Mouse (Mus musculus): ENCODE results near the gene Tom1l2. TPM values are rescaled to one million over a fixed set of nuclear protein-coding genes. Genes with fewer than 3 reads are reported as not detected.

The Tom1l2 gene
- polyA plus RNA-seq, 1 experiment from 2014 or later = 9.0 TPM

DNA sequence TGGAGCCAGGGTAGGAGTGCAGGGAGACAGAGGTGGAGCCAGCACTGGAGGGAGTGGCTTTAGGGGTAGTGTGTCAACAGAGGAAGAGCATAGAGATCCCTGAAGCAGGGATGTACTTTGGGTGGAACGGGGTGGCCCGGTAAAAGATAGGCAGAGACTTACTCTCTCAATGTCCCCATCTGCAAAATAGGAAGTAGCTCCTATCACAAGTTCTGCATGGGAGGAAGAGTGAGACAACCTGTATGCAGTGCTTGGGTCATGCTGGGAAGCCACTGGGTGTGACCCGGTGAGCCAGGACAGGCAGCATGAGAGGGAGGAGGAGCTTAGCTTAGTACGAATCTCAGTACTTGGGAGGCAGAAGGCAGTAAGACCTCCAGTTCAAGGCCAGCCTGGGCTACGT is 6.4 kb upstream of the Tom1l2 start:
- Histone ChIP-seq H3K27ac (replicated peaks; ENCODE audit: low read depth, low read length) (no peak overlapping the region), H3K9ac (replicated peaks; ENCODE audit: low read length) (no peak overlapping the region), H3K9me3 (replicated peaks; ENCODE audit: control insufficient read depth, low read length) (no peaks in the 10 kb centered on the region), H3K4me1 (ENCODE audit: control insufficient read depth, insufficient read depth, low read length) (no peaks in the 10 kb centered on the region), H3K36me3 (replicated peaks; ENCODE audit: control insufficient read depth, insufficient read depth, low read depth, low read length) (no peaks in the 10 kb centered on the region), H3K4me3 (ENCODE audit: low read depth, low read length) (no peak overlapping the region), H3K4me2 (ENCODE audit: low read depth, low read length) (no peak overlapping the region), H3K27me3 (ENCODE audit: control insufficient read depth, insufficient read depth, low read length) (no peaks in the 10 kb centered on the region)
- ATAC-seq (replicated peaks; ENCODE audit: insufficient number of reproducible peaks, low FRiP score, low TSS enrichment, low read depth) (no peak), DNase-seq (ENCODE audit: low spot score) (no peak)
- WGBS = 68% methylated on average over 5 of the region's 5 CpGs

DNA sequence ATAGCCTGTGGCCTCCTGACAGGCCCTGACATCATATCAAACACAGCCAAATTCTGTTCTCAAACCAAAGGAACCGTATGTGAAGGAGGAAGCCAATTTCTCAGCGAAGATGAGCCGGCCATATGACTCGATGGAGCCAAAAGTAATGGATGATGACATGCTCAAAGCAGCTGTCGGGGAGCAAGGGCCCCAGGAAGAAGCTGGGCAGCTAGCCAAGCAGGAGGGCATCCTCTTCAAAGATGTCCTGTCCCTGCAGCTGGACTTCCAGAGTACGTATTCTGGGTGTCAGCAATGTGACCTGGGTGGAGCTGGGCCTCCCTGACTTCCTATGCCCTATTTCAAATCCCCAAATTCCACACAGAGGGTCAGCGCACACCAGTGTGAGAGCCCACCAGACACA is 5.8 kb upstream of the Tom1l2 start:
- Histone ChIP-seq H3K4me3 (ENCODE audit: low read depth, low read length) (no peak overlapping the region), H3K4me1 (ENCODE audit: control insufficient read depth, insufficient read depth, low read length) (no peaks in the 10 kb centered on the region), H3K4me2 (ENCODE audit: low read depth, low read length) (no peak overlapping the region), H3K36me3 (replicated peaks; ENCODE audit: control insufficient read depth, insufficient read depth, low read depth, low read length) (no peaks in the 10 kb centered on the region), H3K9me3 (replicated peaks; ENCODE audit: control insufficient read depth, low read length) (no peaks in the 10 kb centered on the region), H3K27ac (replicated peaks; ENCODE audit: low read depth, low read length) (no peak overlapping the region), H3K27me3 (ENCODE audit: control insufficient read depth, insufficient read depth, low read length) (no peaks in the 10 kb centered on the region), H3K9ac (replicated peaks; ENCODE audit: low read length) (no peak overlapping the region)
- ATAC-seq (replicated peaks; ENCODE audit: insufficient number of reproducible peaks, low FRiP score, low TSS enrichment, low read depth) = no peak
- 80% methylated on average over 7 of the region's 7 CpGs for WGBS
- DNase-seq (ENCODE audit: low spot score) = no peak

DNA sequence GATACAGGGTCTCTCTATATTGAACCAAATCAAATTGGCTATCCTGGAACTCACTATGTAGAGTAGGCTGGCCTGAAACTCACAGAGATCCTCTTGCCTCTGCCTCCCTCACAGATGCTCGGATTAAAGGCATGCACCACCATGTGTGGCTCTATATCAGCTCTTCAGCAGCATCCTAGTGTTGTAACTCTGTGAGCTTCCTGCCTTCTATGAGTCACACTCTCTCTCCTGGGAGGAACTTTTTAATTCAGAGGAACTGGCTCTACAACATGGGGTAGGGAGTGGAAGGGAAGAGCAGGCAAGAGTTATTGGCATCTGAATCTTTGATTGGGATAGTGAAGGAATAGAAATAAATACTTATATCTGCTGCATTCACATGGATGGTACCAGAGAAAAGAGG is 4.4 kb upstream of the Tom1l2 start:
- H3K4me3 ChIP-seq (ENCODE audit: low read depth, low read length) = no peak overlapping the region
- no peak overlapping the region for H3K27ac ChIP-seq (replicated peaks; ENCODE audit: low read depth, low read length)
- 50% methylated on average over 1 of the region's 1 CpGs for WGBS
- H3K9me3 ChIP-seq (replicated peaks; ENCODE audit: control insufficient read depth, low read length) = no peaks in the 10 kb centered on the region
- ATAC-seq (replicated peaks; ENCODE audit: insufficient number of reproducible peaks, low FRiP score, low TSS enrichment, low read depth) (no peak), DNase-seq (ENCODE audit: low spot score) (no peak)
- H3K27me3 ChIP-seq (ENCODE audit: control insufficient read depth, insufficient read depth, low read length) = no peaks in the 10 kb centered on the region
- H3K36me3 ChIP-seq (replicated peaks; ENCODE audit: control insufficient read depth, insufficient read depth, low read depth, low read length) = no peaks in the 10 kb centered on the region
- H3K9ac ChIP-seq (replicated peaks; ENCODE audit: low read length) = no peak overlapping the region
- no peak overlapping the region for H3K4me2 ChIP-seq (ENCODE audit: low read depth, low read length)
- no peaks in the 10 kb centered on the region for H3K4me1 ChIP-seq (ENCODE audit: control insufficient read depth, insufficient read depth, low read length)

DNA sequence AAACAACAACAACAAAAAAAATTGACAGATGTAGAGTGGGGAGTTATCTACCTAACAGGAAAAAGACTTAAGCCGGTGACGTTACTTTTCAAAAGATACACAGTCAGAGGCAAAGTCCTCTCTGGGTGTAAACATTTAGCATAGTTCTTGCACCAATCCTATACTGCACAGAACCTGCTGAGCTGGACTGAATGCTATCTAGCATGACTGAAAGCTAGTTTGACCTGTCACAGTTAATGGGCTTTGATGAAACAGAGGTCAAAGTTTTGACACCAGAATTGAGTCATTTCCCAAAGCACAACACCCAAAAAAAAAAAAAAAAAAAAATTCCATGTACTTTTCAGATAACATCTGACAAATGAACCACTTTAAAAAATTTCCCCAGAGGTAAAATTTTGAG is 3.2 kb upstream of the Tom1l2 start:
- no peak for ATAC-seq (replicated peaks; ENCODE audit: insufficient number of reproducible peaks, low FRiP score, low TSS enrichment, low read depth)
- Histone ChIP-seq H3K27ac (replicated peaks; ENCODE audit: low read depth, low read length) (no peak overlapping the region), H3K36me3 (replicated peaks; ENCODE audit: control insufficient read depth, insufficient read depth, low read depth, low read length) (no peaks in the 10 kb centered on the region), H3K9me3 (replicated peaks; ENCODE audit: control insufficient read depth, low read length) (no peaks in the 10 kb centered on the region), H3K4me3 (ENCODE audit: low read depth, low read length) (no peak overlapping the region), H3K4me1 (ENCODE audit: control insufficient read depth, insufficient read depth, low read length) (no peaks in the 10 kb centered on the region), H3K27me3 (ENCODE audit: control insufficient read depth, insufficient read depth, low read length) (no peaks in the 10 kb centered on the region), H3K4me2 (ENCODE audit: low read depth, low read length) (no peak overlapping the region), H3K9ac (replicated peaks; ENCODE audit: low read length) (no peak overlapping the region)
- no peak for DNase-seq (ENCODE audit: low spot score)
- 94% methylated on average over 2 of the region's 2 CpGs for WGBS

DNA sequence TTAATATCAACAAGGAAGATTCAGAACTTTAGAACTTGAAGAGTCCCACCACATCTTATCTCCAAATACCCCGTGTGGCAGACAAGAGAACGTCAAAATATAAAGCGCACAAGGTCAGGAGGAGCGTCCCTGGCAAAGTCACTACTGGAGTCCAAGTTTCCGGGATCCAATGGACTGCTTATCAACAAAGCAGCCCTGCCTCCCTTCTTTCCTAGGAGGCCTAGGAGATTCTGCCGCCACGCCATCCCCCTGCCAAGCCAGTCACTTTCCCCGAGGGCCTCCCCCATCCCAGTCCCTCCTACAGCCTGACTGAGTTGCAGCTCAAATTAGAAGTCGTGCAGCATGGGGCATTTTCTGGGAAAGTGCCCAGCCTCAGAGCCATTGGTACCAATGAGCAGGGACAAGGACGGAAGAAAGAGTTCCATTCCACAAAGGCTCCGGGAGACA is 757 bp downstream of the Tom1l2 start:
- Histone ChIP-seq H3K4me3 (ENCODE audit: low read depth, low read length) (peak overlapping the region; percentile 75), H3K4me2 (ENCODE audit: low read depth, low read length) (peak overlapping the region; percentile 85), H3K9me3 (replicated peaks; ENCODE audit: control insufficient read depth, low read length) (no peaks in the 10 kb centered on the region), H3K27me3 (ENCODE audit: control insufficient read depth, insufficient read depth, low read length) (no peaks in the 10 kb centered on the region), H3K9ac (replicated peaks; ENCODE audit: low read length) (peak overlapping the region; percentile 67), H3K27ac (replicated peaks; ENCODE audit: low read depth, low read length) (no peak overlapping the region), H3K36me3 (replicated peaks; ENCODE audit: control insufficient read depth, insufficient read depth, low read depth, low read length) (no peaks in the 10 kb centered on the region), H3K4me1 (ENCODE audit: control insufficient read depth, insufficient read depth, low read length) (no peaks in the 10 kb centered on the region)
- 19% methylated on average over 11 of the region's 11 CpGs for WGBS
- ATAC-seq (replicated peaks; ENCODE audit: insufficient number of reproducible peaks, low FRiP score, low TSS enrichment, low read depth) (no peak), DNase-seq (ENCODE audit: low spot score) (no peak)

DNA sequence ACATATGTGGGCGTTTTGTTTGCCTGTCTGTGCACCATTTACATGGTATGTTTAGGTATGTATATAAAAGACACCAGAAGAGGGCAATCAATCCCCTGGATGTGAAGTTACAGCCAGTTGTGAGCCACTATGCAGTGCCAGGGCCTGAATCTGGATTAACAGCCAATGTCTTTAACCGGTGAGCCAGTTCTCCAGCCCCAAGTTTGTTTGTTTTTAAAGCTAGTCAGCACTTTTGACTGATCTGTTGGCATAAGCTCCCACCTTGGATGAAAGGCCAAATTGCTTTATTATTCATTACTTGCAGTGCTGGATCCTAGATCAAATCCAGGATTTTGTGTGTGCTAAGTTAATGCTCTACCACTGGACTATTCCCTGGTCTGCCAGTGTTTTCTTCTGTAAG is 1.3 kb downstream of the Tom1l2 start:
- no peak for ATAC-seq (replicated peaks; ENCODE audit: insufficient number of reproducible peaks, low FRiP score, low TSS enrichment, low read depth)
- Histone ChIP-seq H3K4me3 (ENCODE audit: low read depth, low read length) (no peak overlapping the region), H3K27ac (replicated peaks; ENCODE audit: low read depth, low read length) (no peak overlapping the region), H3K9me3 (replicated peaks; ENCODE audit: control insufficient read depth, low read length) (no peaks in the 10 kb centered on the region), H3K27me3 (ENCODE audit: control insufficient read depth, insufficient read depth, low read length) (no peaks in the 10 kb centered on the region), H3K4me1 (ENCODE audit: control insufficient read depth, insufficient read depth, low read length) (no peaks in the 10 kb centered on the region), H3K4me2 (ENCODE audit: low read depth, low read length) (no peak overlapping the region), H3K9ac (replicated peaks; ENCODE audit: low read length) (no peak overlapping the region), H3K36me3 (replicated peaks; ENCODE audit: control insufficient read depth, insufficient read depth, low read depth, low read length) (no peaks in the 10 kb centered on the region)
- WGBS = 60% methylated on average over 2 of the region's 2 CpGs
- peak; percentile 16 for DNase-seq (ENCODE audit: low spot score)

DNA sequence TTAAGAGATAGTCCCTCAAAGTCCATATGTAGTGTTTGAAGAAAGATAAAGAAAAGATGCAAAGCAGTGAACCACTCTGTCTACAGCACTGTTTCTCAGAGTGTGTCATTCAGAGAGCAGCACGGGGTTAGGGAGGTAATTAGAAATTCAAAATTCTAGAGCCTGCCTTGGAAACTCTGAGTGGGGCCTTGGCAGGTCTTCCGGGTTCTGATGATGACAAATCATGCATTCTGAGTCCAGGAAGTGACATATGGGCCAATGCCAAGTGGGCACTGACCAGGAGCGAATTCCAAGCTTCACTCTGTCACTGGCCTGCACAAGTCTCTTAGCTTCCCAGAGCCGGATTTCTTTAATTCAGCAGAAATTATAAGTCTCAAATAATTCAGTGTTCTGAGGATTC is 6.2 kb downstream of the Tom1l2 start:
- 81% methylated on average over 4 of the region's 4 CpGs for WGBS
- no peak for ATAC-seq (replicated peaks; ENCODE audit: insufficient number of reproducible peaks, low FRiP score, low TSS enrichment, low read depth)
- no peaks in the 10 kb centered on the region for H3K27me3 ChIP-seq (ENCODE audit: control insufficient read depth, insufficient read depth, low read length)
- no peak overlapping the region for H3K9ac ChIP-seq (replicated peaks; ENCODE audit: low read length)
- no peaks in the 10 kb centered on the region for H3K4me1 ChIP-seq (ENCODE audit: control insufficient read depth, insufficient read depth, low read length)
- no peak overlapping the region for H3K27ac ChIP-seq (replicated peaks; ENCODE audit: low read depth, low read length)
- no peaks in the 10 kb centered on the region for H3K36me3 ChIP-seq (replicated peaks; ENCODE audit: control insufficient read depth, insufficient read depth, low read depth, low read length)
- no peak overlapping the region for H3K4me2 ChIP-seq (ENCODE audit: low read depth, low read length)
- H3K9me3 ChIP-seq (replicated peaks; ENCODE audit: control insufficient read depth, low read length) = no peaks in the 10 kb centered on the region
- no peak overlapping the region for H3K4me3 ChIP-seq (ENCODE audit: low read depth, low read length)
- DNase-seq (ENCODE audit: low spot score) = no peak

DNA sequence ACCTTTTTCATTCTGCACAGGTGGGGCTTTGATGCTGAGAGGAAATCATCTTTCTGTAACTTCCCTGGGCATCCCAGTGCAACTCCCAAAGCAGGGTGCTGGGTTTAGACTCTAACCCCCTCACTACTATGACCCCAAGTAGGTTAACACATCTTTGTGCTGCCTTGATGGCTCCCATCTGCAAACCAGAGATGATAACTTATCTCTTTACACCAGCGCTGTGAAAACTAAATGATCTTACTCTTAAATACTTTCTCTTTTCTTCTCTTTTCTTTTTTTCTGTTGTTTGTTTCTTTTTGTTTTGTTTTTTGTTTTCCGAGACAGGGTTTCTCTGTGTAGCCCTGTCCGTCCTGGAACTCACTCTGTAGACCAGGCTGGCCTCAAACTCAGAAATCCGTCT is 6.8 kb downstream of the Tom1l2 start:
- Histone ChIP-seq H3K36me3 (replicated peaks; ENCODE audit: control insufficient read depth, insufficient read depth, low read depth, low read length) (no peaks in the 10 kb centered on the region), H3K27me3 (ENCODE audit: control insufficient read depth, insufficient read depth, low read length) (no peaks in the 10 kb centered on the region), H3K27ac (replicated peaks; ENCODE audit: low read depth, low read length) (no peak overlapping the region), H3K9ac (replicated peaks; ENCODE audit: low read length) (no peak overlapping the region), H3K4me3 (ENCODE audit: low read depth, low read length) (no peak overlapping the region), H3K9me3 (replicated peaks; ENCODE audit: control insufficient read depth, low read length) (no peaks in the 10 kb centered on the region), H3K4me2 (ENCODE audit: low read depth, low read length) (no peak overlapping the region), H3K4me1 (ENCODE audit: control insufficient read depth, insufficient read depth, low read length) (no peaks in the 10 kb centered on the region)
- WGBS = 80% methylated on average over 4 of the region's 4 CpGs
- DNase-seq (ENCODE audit: low spot score) (no peak), ATAC-seq (replicated peaks; ENCODE audit: insufficient number of reproducible peaks, low FRiP score, low TSS enrichment, low read depth) (no peak)
